Mouse (Mus musculus): ENCODE measurements around the gene Rgl3. TPM values are rescaled to one million over a fixed set of nuclear protein-coding genes. Genes with fewer than 3 reads are reported as not detected.

Gene Rgl3
- polyA plus RNA-seq, 1 experiment: 3.9 TPM

- H3K4me3 ChIP-seq (ENCODE audit: control insufficient read depth, low read depth, low read length): no peak overlapping the region; the same call in 1 of the 2 replicates
- TF ChIP-seq POLR2A (IDR thresholded peaks at IDR 0.05; ENCODE audit: control insufficient read depth, low read depth, low read length) (no peak), CTCF (IDR thresholded peaks at IDR 0.05; ENCODE audit: control insufficient read depth, insufficient read depth, insufficient replicate concordance, low read depth, low read length) (no peak)
- H3K27ac ChIP-seq (ENCODE audit: control insufficient read depth, insufficient read depth, low read depth, low read length): no peak overlapping the region
Observed at GRCm38 (mm10) chr9:22000296-22000695, 11.1 kb upstream of the Rgl3 start.

GRCm38 (mm10) chr9:21996178-21996867 is 7.1 kb upstream of the Rgl3 start:
- Histone ChIP-seq H3K4me3 (ENCODE audit: control insufficient read depth, low read depth, low read length) (no peak overlapping the region), H3K36me3 (ENCODE audit: control insufficient read depth, insufficient read depth, low read length) (peaks cover 2% of the 10 kb centered on the region), H3K4me1 (ENCODE audit: control insufficient read depth, insufficient read depth, low read length) (peaks cover 4% of the 10 kb centered on the region), H3K27ac (ENCODE audit: control insufficient read depth, insufficient read depth, low read depth, low read length) (no peak overlapping the region), H3K27me3 (ENCODE audit: control insufficient read depth, insufficient read depth, low read length) (no peaks in the 10 kb centered on the region)
- TF ChIP-seq POLR2A (IDR thresholded peaks at IDR 0.05; ENCODE audit: control insufficient read depth, low read depth, low read length): no peak
- no peak for TF ChIP-seq CTCF (IDR thresholded peaks at IDR 0.05; ENCODE audit: control insufficient read depth, insufficient read depth, insufficient replicate concordance, low read depth, low read length)

More at GRCm38 (mm10) chr9:22000296-22000695, 11.1 kb upstream of the Rgl3 start:
- peaks cover 2% of the 10 kb centered on the region; the same call in 1 of the 2 replicates for H3K36me3 ChIP-seq (ENCODE audit: control insufficient read depth, insufficient read depth, low read length)
- H3K27me3 ChIP-seq (ENCODE audit: control insufficient read depth, insufficient read depth, low read length): no peaks in the 10 kb centered on the region
- H3K4me1 ChIP-seq (ENCODE audit: control insufficient read depth, insufficient read depth, low read length): peaks cover 9% of the 10 kb centered on the region

GRCm38 (mm10) chr9:21992227-21992626 is 3.0 kb upstream of the Rgl3 start:
- Histone ChIP-seq H3K36me3 (ENCODE audit: control insufficient read depth, insufficient read depth, low read length) (peaks cover 2% of the 10 kb centered on the region), H3K4me3 (ENCODE audit: control insufficient read depth, low read depth, low read length) (no peak overlapping the region; the same call in 1 of the 2 replicates), H3K27me3 (ENCODE audit: control insufficient read depth, insufficient read depth, low read length) (peaks cover 5% of the 10 kb centered on the region; the same call in 1 of the 2 replicates), H3K27ac (ENCODE audit: control insufficient read depth, insufficient read depth, low read depth, low read length) (no peak overlapping the region), H3K4me1 (ENCODE audit: control insufficient read depth, insufficient read depth, low read length) (peaks cover 26% of the 10 kb centered on the region)
- no peak for TF ChIP-seq CTCF (IDR thresholded peaks at IDR 0.05; ENCODE audit: control insufficient read depth, insufficient read depth, insufficient replicate concordance, low read depth, low read length)
- no peak for TF ChIP-seq POLR2A (IDR thresholded peaks at IDR 0.05; ENCODE audit: control insufficient read depth, low read depth, low read length)

- TF ChIP-seq POLR2A (IDR thresholded peaks at IDR 0.05; ENCODE audit: control insufficient read depth, low read depth, low read length) (no peak), CTCF (IDR thresholded peaks at IDR 0.05; ENCODE audit: control insufficient read depth, insufficient read depth, insufficient replicate concordance, low read depth, low read length) (no peak)
- peaks cover 5% of the 10 kb centered on the region; the same call in 1 of the 2 replicates for H3K27me3 ChIP-seq (ENCODE audit: control insufficient read depth, insufficient read depth, low read length)
- peaks cover 26% of the 10 kb centered on the region for H3K4me1 ChIP-seq (ENCODE audit: control insufficient read depth, insufficient read depth, low read length)
- H3K4me3 ChIP-seq (ENCODE audit: control insufficient read depth, low read depth, low read length): peak overlapping the region; percentile 8
- peaks cover 2% of the 10 kb centered on the region for H3K36me3 ChIP-seq (ENCODE audit: control insufficient read depth, insufficient read depth, low read length)
- no peak overlapping the region for H3K27ac ChIP-seq (ENCODE audit: control insufficient read depth, insufficient read depth, low read depth, low read length)
Observed at GRCm38 (mm10) chr9:21988421-21989101, 685 bp downstream of the Rgl3 start.

GRCm38 (mm10) chr9:21987592-21988342 is 1.5 kb downstream of the Rgl3 start:
- H3K36me3 ChIP-seq (ENCODE audit: control insufficient read depth, insufficient read depth, low read length): peaks cover 2% of the 10 kb centered on the region
- TF ChIP-seq POLR2A (IDR thresholded peaks at IDR 0.05; ENCODE audit: control insufficient read depth, low read depth, low read length): no peak
- TF ChIP-seq CTCF (IDR thresholded peaks at IDR 0.05; ENCODE audit: control insufficient read depth, insufficient read depth, insufficient replicate concordance, low read depth, low read length): no peak
- H3K27me3 ChIP-seq (ENCODE audit: control insufficient read depth, insufficient read depth, low read length): peaks cover 5% of the 10 kb centered on the region; the same call in 1 of the 2 replicates
- H3K4me1 ChIP-seq (ENCODE audit: control insufficient read depth, insufficient read depth, low read length): peaks cover 26% of the 10 kb centered on the region
- no peak overlapping the region for H3K27ac ChIP-seq (ENCODE audit: control insufficient read depth, insufficient read depth, low read depth, low read length)
- no peak overlapping the region for H3K4me3 ChIP-seq (ENCODE audit: control insufficient read depth, low read depth, low read length)

- no peak for TF ChIP-seq POLR2A (IDR thresholded peaks at IDR 0.05; ENCODE audit: control insufficient read depth, low read depth, low read length)
- TF ChIP-seq CTCF (IDR thresholded peaks at IDR 0.05; ENCODE audit: control insufficient read depth, insufficient read depth, insufficient replicate concordance, low read depth, low read length): no peak
- no peak overlapping the region for H3K4me3 ChIP-seq (ENCODE audit: control insufficient read depth, low read depth, low read length)
- peaks cover 17% of the 10 kb centered on the region for H3K4me1 ChIP-seq (ENCODE audit: control insufficient read depth, insufficient read depth, low read length)
- H3K27me3 ChIP-seq (ENCODE audit: control insufficient read depth, insufficient read depth, low read length): peaks cover 5% of the 10 kb centered on the region; the same call in 1 of the 2 replicates
- H3K36me3 ChIP-seq (ENCODE audit: control insufficient read depth, insufficient read depth, low read length): no peaks in the 10 kb centered on the region
- H3K27ac ChIP-seq (ENCODE audit: control insufficient read depth, insufficient read depth, low read depth, low read length): no peak overlapping the region
Observed at GRCm38 (mm10) chr9:21983911-21984310, 5.3 kb downstream of the Rgl3 start.

Data from testis, adult 2 months (tissue).